9 mouse cellular contexts compared by ENCODE assay signal in the genomic region with DNA sequence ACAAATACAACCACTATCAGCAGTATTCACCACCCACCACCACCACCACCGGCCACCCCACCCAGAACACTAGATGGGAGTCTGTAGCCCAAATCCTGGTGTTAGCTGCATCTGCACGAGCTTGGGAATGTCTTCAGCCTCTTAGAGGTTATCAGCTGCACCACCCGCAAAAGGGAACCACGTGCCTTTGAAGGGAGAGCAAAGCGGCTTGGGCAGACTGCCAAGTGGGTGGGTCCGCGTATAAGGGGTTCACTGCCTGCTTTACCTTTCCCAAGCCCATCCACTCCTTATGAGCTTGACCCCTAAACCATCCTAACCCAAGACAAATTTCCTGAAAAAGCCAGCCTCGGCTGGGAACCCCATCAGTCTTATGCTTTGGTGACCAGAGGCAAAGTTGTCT.
DNase-seq lines count a peak whose midpoint lies in the region; ATAC-seq lines count a peak whose summit lies in the region.
"Had no signal": no experiment of that assay in that cellular context is flagged by ENCODE, and none has a peak within 500 bp of the region (broad histone marks: within the 10 kb centered on the region; RNA-seq: fewer than 3 reads in every experiment).

No protein-coding gene starts in this region.

- ATAC-seq in midbrain, embryonic 15.5 days (replicated peaks), result 0 out of 2 replicates have a peak, but pooled peaks have one; percentile 9
- ATAC-seq in midbrain, embryonic 13.5 days, result no peak
- no peak for ATAC-seq in heart, embryonic 13.5 days (ENCODE audit: extremely low read depth, insufficient number of reproducible peaks, low FRiP score, low TSS enrichment)
- 0 out of 2 replicates have a peak, but pooled peaks have one; percentile 46 for ATAC-seq in stomach, embryonic 14.5 days (ENCODE audit: insufficient number of reproducible peaks, insufficient read depth, low FRiP score, low read depth)
- no peak for ATAC-seq in granulocyte monocyte progenitor cell, adult 5-6 weeks (replicated peaks; ENCODE audit: poor library complexity, severe bottlenecking)

- no peaks in the 10 kb centered on the region for H3K27me3 ChIP-seq in midbrain, embryonic 15.5 days (replicated peaks)
- no peaks in the 10 kb centered on the region for H3K27me3 ChIP-seq in midbrain, embryonic 13.5 days
- H3K27me3 ChIP-seq in heart, embryonic 13.5 days (replicated peaks), result no peaks in the 10 kb centered on the region
- H3K27me3 ChIP-seq in stomach, embryonic 14.5 days (ENCODE audit: control insufficient read depth, insufficient read depth, low read length), result no peaks in the 10 kb centered on the region

- 62% methylated on average over 8 of the region's 8 CpGs for WGBS in midbrain, embryonic 15.5 days
- WGBS in midbrain, embryonic 13.5 days, result 74% methylated on average over 8 of the region's 8 CpGs
- 29% methylated on average over 8 of the region's 8 CpGs for WGBS in heart, embryonic 13.5 days
- 36% methylated on average over 8 of the region's 8 CpGs for WGBS in stomach, embryonic 14.5 days

- H3K4me1 ChIP-seq in midbrain, embryonic 15.5 days, result peaks cover 4% of the 10 kb centered on the region; the same call in 1 of the 2 replicates
- H3K4me1 ChIP-seq in midbrain, embryonic 13.5 days (replicated peaks), result 0 out of 2 replicates have a peak, but pooled peaks cover 3% of the 10 kb centered on the region
- H3K4me1 ChIP-seq in heart, embryonic 13.5 days, result peaks cover 13% of the 10 kb centered on the region
- no peaks in the 10 kb centered on the region for H3K4me1 ChIP-seq in stomach, embryonic 14.5 days (ENCODE audit: control insufficient read depth, insufficient read depth, low read length)

- no peaks in the 10 kb centered on the region for H3K9me3 ChIP-seq in midbrain, embryonic 15.5 days
- H3K9me3 ChIP-seq in midbrain, embryonic 13.5 days, result no peaks in the 10 kb centered on the region
- no peaks in the 10 kb centered on the region for H3K9me3 ChIP-seq in heart, embryonic 13.5 days
- H3K9me3 ChIP-seq in stomach, embryonic 14.5 days (ENCODE audit: control insufficient read depth, low read depth, low read length), result no peaks in the 10 kb centered on the region

- peak; percentile 3 to 15 for DNase-seq in heart, adult 18-20 months
- DNase-seq in heart, adult 8-10 months (ENCODE audit: low spot score), result no peak
- no peak for DNase-seq in natural killer cell, adult 2 months (ENCODE audit: low spot score in 2 of 2)

- H3K4me3 ChIP-seq in midbrain, embryonic 15.5 days, result no peak overlapping the region
- H3K4me3 ChIP-seq in midbrain, embryonic 13.5 days (replicated peaks), result no peak overlapping the region
- H3K4me3 ChIP-seq in heart, embryonic 13.5 days, result no peak overlapping the region
- H3K4me3 ChIP-seq in stomach, embryonic 14.5 days (ENCODE audit: low read depth, low read length), result no peak overlapping the region

- no peaks in the 10 kb centered on the region for H3K36me3 ChIP-seq in midbrain, embryonic 15.5 days (replicated peaks)
- H3K36me3 ChIP-seq in midbrain, embryonic 13.5 days, result no peaks in the 10 kb centered on the region
- no peaks in the 10 kb centered on the region for H3K36me3 ChIP-seq in heart, embryonic 13.5 days
- H3K36me3 ChIP-seq in stomach, embryonic 14.5 days (ENCODE audit: control insufficient read depth, insufficient read depth, low read length), result no peaks in the 10 kb centered on the region

- no peak overlapping the region for H3K4me2 ChIP-seq in midbrain, embryonic 15.5 days
- no peak overlapping the region for H3K4me2 ChIP-seq in midbrain, embryonic 13.5 days (replicated peaks)
- H3K4me2 ChIP-seq in heart, embryonic 13.5 days, result peak overlapping the region; percentile 43
- H3K4me2 ChIP-seq in stomach, embryonic 14.5 days (replicated peaks; ENCODE audit: low read depth, low read length), result no peak overlapping the region
- H3K4me2 ChIP-seq: liver, embryonic 11.5 days had no signal

- H3K27ac ChIP-seq in midbrain, embryonic 15.5 days, result no peak overlapping the region
- H3K27ac ChIP-seq in midbrain, embryonic 13.5 days, result no peak overlapping the region
- no peak overlapping the region for H3K27ac ChIP-seq in heart, embryonic 13.5 days (replicated peaks)
- H3K27ac ChIP-seq in stomach, embryonic 14.5 days (ENCODE audit: low read length), result no peak overlapping the region

- no peak overlapping the region for H3K9ac ChIP-seq in midbrain, embryonic 15.5 days
- no peak overlapping the region for H3K9ac ChIP-seq in midbrain, embryonic 13.5 days (replicated peaks)
- no peak overlapping the region for H3K9ac ChIP-seq in heart, embryonic 13.5 days
- H3K9ac ChIP-seq in stomach, embryonic 14.5 days (replicated peaks; ENCODE audit: low read depth, low read length), result no peak overlapping the region

Comparison
In these comparisons a context has a peak if more than half of its experiments do, and no peak if none do; other contexts are left out.
1. DNase-seq: peak in heart, adult 18-20 months (2 of 2); none in heart, adult 8-10 months (single experiment) and natural killer cell, adult 2 months (0 of 2).
2. ATAC-seq: peak in midbrain, embryonic 15.5 days (single experiment) and stomach, embryonic 14.5 days (single experiment); none in midbrain, embryonic 13.5 days (single experiment), heart, embryonic 13.5 days (single experiment) and granulocyte monocyte progenitor cell, adult 5-6 weeks (single experiment).